Mouse (Mus musculus) left cerebral cortex, adult 18-20 months (tissue): ENCODE measurements around the gene Olfr589. TPM values are rescaled to one million over a fixed set of nuclear protein-coding genes. Genes with fewer than 3 reads are reported as not detected.
"Not testable (repeated sequence)": the region's sequence is repeated elsewhere in the genome, so short reads cannot be mapped to it uniquely, and the experiment has no call there.

Experiments
- DNase-seq, 2 experiments: peaks; one replicate each; pipeline ENCODE4 v3.0.0; 2021 to 2022; ENCODE audit warnings: low spot score in 2 of 2, mixed read lengths in 1 of 2
- long read RNA-seq, 2 experiments: library from polyadenylated mRNA; stranded (forward); transcript quantifications; one replicate each; pipeline ENCODE4 v2.0.0; 2021
- total RNA-seq, 2 experiments: library from RNA; stranded (reverse); gene quantifications; 2 replicates each; pipeline ENCODE4 v1.2.3; 2021

Olfr589 gene
- not detected for total RNA-seq
- long read RNA-seq, experiment 1, result 0 reads
- long read RNA-seq, experiment 2, result 0 reads

- DNase-seq, result no peak
These were observed at the start of gene Olfr589 for GRCm38 (mm10) chr7:103156256-103156655. Gene Olfr589 (minus strand): TSS chr7:103156356.

GRCm38 (mm10) chr7:103184503-103184902 lies 28.3 kb upstream of the Olfr589 start, which contains the start of gene Olfr592:
Gene Olfr592 (plus strand): TSS chr7:103184803.
- not testable (repeated sequence) for DNase-seq

- DNase-seq, result no peak
These were observed 22.1 kb upstream of the Olfr589 start, which contains the start of gene Olfr591 for GRCm38 (mm10) chr7:103178240-103178639. Gene Olfr591 (minus strand): TSS chr7:103178340.

- no peak for DNase-seq
These were observed 13.5 kb upstream of the Olfr589 start for GRCm38 (mm10) chr7:103169697-103170096.

GRCm38 (mm10) chr7:103140579-103140978 lies 15.6 kb downstream of the Olfr589 start, which contains the start of gene Olfr588-ps1:
Gene Olfr588-ps1 (plus strand): TSS chr7:103140879.
- DNase-seq, result no peak

GRCm38 (mm10) chr7:103125538-103125937 lies 30.6 kb downstream of the Olfr589 start, which contains the start of gene Olfr586:
Gene Olfr586 (minus strand): TSS chr7:103125638.
- no peak for DNase-seq

- DNase-seq, result no peak
These were observed 36.8 kb downstream of the Olfr589 start for GRCm38 (mm10) chr7:103119406-103119805.

Other genes starting within 250 kb of the Olfr589 start
- gene Olfr571, start 238.8 kb downstream of the Olfr589 start, total RNA-seq, result not detected
- not detected for gene Olfr572, start 231.9 kb downstream of the Olfr589 start, total RNA-seq
- gene Olfr573-ps1, start 213.8 kb downstream of the Olfr589 start, total RNA-seq, result not detected
- not detected for gene Olfr574, start 207.9 kb downstream of the Olfr589 start, total RNA-seq
- not detected for gene Olfr575, start 197.6 kb downstream of the Olfr589 start, total RNA-seq
- gene Olfr576, start 193.7 kb downstream of the Olfr589 start, total RNA-seq, result not detected
- not detected for gene Olfr577, start 180.4 kb downstream of the Olfr589 start, total RNA-seq
- not detected for gene Olfr578, start 167.0 kb downstream of the Olfr589 start, total RNA-seq
- gene Olfr582, start 118.3 kb downstream of the Olfr589 start, total RNA-seq, result not detected
- gene Olfr583, start 105.1 kb downstream of the Olfr589 start, total RNA-seq, result not detected
- gene Olfr584, start 74.5 kb downstream of the Olfr589 start, total RNA-seq, result not detected
- not detected for gene Olfr585, start 58.6 kb downstream of the Olfr589 start, total RNA-seq
- not detected for gene Olfr586, start 30.7 kb downstream of the Olfr589 start, total RNA-seq
- gene Olfr588-ps1, start 15.5 kb downstream of the Olfr589 start, total RNA-seq, result not detected
- not detected for gene Olfr591, start 22.0 kb upstream of the Olfr589 start, total RNA-seq
- not detected for gene Olfr592, start 28.4 kb upstream of the Olfr589 start, total RNA-seq
- not detected for gene Olfr593, start 55.5 kb upstream of the Olfr589 start, total RNA-seq
- not detected for gene Olfr594, start 60.6 kb upstream of the Olfr589 start, total RNA-seq
- not detected for gene Usp17ld, start 96.1 kb upstream of the Olfr589 start, total RNA-seq
- not detected for gene Olfr596, start 149.3 kb upstream of the Olfr589 start, total RNA-seq
- gene Olfr597, start 160.0 kb upstream of the Olfr589 start, total RNA-seq, result not detected
- not detected for gene Olfr598, start 167.2 kb upstream of the Olfr589 start, total RNA-seq
- not detected for gene Olfr599, start 179.6 kb upstream of the Olfr589 start, total RNA-seq
- not detected for gene Olfr600, start 193.3 kb upstream of the Olfr589 start, total RNA-seq
- not detected for gene Olfr601, start 206.3 kb upstream of the Olfr589 start, total RNA-seq
- not detected for gene Olfr603, start 229.8 kb upstream of the Olfr589 start, total RNA-seq